Mouse (Mus musculus): ENCODE results near the gene Mrps5.
A peak's percentile ranks its signal among the peaks of the same experiment; 100 is the strongest.

Mrps5 gene

DNA sequence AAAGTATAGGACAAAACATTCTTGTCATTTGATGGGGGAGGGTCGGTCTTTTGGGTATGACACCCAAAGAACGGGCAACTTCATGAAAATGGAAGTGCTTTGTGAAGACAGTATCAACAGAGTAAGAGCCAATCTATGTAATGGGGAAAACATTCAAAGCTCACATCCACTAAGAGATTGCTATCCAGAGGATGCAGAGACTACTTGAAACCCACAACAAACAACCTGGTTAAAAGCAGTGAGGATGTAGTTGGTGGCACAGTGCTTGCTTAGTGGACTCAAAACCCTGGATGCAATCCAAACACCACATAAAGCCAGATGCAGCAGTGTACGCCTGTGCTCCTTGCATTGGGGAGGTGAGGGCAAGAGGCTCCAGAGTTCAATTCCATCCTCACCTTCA lies 32.3 kb downstream of the Mrps5 start:
- DNase-seq (ENCODE audit: low read depth, low spot score) = no peak

DNA sequence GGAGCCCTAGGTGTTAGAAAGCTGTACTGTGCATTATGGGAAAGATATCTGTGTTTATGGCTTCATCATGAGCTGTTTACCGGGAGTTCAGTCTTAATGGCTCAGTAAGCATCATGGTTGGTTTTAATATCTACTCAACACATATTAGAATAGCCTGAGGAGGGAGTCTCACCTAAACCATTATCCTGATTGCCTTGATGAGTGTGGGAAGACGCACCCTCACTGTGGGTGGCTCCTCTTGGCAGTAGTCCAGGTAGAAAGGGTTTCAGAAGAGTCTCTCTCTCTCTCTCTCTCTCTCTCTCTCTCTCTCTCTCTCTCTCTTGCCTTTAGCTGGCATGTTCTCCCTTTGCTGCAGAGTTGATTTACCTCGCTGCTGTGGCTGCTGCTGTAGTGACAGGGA lies 35.0 kb downstream of the Mrps5 start:
- DNase-seq (ENCODE audit: low read depth, low spot score) = no peak

- DNase-seq (ENCODE audit: low read depth, low spot score) = peak; percentile 46
These were observed 37.8 kb downstream of the Mrps5 start for GRCm38 (mm10) chr2:127624786-127625185.

DNA sequence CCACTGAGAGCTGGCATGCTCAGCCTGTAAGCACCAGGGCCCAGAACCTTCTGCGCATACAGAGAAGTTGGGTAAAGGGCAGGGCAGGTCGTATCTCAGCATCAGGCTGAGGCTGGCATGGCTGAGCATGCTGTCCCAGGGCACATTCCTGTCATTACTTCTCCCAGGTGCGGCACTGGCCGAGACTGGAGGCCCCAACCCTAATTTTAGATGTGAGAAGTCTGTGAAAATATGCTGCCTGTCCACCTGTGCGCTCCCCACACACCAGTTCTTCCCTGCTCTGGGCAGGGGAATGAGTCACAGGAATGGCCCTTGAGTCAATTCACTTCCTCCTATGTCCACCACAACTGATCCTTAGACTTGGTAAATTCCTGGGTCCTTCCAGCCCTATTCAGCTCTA lies 38.6 kb downstream of the Mrps5 start:
- DNase-seq (ENCODE audit: low read depth, low spot score) = no peak

GRCm38 (mm10) chr2:127627354-127627753 lies 40.3 kb downstream of the Mrps5 start:
- DNase-seq (ENCODE audit: low read depth, low spot score) = no peak

GRCm38 (mm10) chr2:127627990-127628570 lies 41.1 kb downstream of the Mrps5 start:
- DNase-seq (ENCODE audit: low read depth, low spot score) = peak; percentile 32

- DNase-seq (ENCODE audit: low read depth, low spot score) = no peak
These were observed 45.6 kb downstream of the Mrps5 start for GRCm38 (mm10) chr2:127632601-127633000.

- no peak for DNase-seq (ENCODE audit: low read depth, low spot score)
These were observed 48.6 kb downstream of the Mrps5 start for GRCm38 (mm10) chr2:127635581-127635980.

GRCm38 (mm10) chr2:127638973-127639372 lies 52.0 kb downstream of the Mrps5 start:
- no peak for DNase-seq (ENCODE audit: low read depth, low spot score)

DNA sequence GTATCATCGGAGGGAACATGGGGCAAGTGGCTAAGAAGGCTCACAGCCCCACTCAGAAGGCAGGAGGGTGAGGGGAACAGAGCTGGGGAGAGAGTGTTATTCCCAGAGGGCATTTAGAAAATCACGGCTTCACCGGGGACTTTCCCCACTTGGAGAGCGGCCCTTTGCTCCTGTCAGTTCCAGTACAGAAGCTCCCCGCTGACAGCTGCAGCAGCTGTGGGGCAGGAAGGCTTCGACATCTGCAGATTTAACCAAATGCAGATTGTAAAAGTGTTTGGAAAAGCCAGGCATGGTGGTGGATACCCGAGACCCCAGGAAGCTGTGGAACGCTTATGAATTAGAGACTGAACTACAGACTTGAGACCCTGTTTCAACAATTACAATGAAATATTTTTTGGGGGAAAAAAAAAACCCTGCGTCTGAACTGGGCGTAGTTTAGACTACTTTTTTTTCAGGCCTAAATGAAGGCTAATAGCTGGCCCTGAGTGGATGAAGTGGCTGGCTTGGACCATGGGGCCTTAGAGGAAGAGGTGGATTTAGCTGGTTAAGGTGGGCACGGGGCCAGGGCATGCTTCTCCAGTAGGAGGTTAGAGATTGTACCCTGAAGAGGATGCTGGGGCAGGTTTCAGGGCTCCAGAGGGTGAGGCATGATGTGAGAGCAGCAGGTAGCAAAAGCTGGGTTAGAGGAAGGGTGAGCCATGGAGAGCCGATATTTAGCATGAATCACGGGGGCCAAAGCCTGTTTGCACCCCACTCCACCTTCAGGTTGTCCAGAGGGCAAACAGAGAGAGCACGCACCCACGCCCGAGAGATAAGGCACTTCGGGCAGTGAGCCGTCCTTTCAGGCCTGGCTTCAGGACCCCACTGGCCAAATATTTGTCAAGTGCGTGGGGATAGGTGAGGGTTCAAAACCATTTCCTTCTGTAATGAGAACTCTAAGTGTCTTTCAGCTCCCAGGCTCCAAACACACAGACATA lies 57.0 kb downstream of the Mrps5 start:
- no peak for DNase-seq (ENCODE audit: low read depth, low spot score)

DNA sequence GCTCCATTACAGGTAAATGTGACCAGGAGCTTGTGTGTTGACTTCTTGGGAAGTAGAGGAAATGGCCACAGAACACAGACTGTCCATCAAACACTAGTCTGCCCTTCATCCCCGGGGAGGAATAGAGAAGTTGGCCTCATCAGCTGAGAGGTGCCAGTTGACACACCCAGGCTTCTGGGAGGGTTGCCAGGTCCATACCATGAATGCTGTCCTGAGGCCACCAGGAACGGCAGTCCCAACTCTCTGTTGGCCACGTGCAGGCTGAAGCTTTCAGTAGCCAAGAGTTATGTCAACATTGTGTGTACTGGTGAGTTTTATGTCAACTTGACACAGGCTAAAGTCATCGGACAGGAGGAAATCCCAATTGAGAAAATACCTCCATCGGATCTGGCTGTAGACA lies 59.9 kb downstream of the Mrps5 start:
- DNase-seq (ENCODE audit: low read depth, low spot score) = no peak

- DNase-seq (ENCODE audit: low read depth, low spot score) = no peak
These were observed 61.1 kb downstream of the Mrps5 start for GRCm38 (mm10) chr2:127648145-127648544.

DNA sequence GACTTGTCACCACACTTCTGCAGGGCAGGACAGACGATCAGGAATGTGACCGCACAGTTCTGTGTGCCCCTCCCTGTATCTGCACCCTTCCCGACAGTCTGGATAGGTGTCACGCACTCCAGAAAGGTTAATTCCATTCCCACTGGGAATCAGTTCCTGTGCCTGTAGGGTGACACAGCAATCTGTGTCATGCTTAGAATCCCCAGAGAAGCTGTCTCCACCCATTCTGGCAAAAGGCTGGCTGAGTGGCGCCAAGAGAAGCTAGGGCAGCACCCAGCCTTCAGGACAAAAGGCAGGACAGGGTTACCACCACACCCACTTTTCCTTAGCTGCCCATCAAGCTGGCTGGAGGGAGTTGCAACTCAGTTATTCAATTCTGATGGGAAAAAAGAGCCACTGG lies 62.9 kb downstream of the Mrps5 start:
- no peak for DNase-seq (ENCODE audit: low read depth, low spot score)

- no peak for DNase-seq (ENCODE audit: low read depth, low spot score)
These were observed 64.6 kb downstream of the Mrps5 start for GRCm38 (mm10) chr2:127651601-127652000.

DNA sequence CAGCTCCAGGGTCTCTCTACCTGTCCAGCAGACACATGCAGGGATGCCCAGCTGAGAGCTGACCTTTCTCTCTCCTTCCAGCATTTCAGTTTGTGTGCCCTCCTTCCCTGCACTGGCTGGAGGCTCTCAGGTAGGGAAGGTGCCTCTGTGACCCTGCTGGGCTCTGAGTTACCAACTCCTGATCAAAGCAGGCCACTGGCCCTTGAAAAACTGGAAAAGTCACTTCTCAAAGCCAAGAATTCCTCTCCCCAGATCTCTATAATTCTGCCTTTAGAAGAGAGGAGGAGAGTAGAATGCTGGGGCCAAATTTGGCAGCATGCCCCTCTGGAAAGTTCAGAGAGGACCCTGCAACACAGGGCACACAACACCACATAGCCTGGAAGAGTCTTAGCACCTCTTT lies 65.3 kb downstream of the Mrps5 start:
- DNase-seq (ENCODE audit: low read depth, low spot score) = no peak

GRCm38 (mm10) chr2:127652805-127653204 lies 65.8 kb downstream of the Mrps5 start:
- no peak for DNase-seq (ENCODE audit: low read depth, low spot score)

DNA sequence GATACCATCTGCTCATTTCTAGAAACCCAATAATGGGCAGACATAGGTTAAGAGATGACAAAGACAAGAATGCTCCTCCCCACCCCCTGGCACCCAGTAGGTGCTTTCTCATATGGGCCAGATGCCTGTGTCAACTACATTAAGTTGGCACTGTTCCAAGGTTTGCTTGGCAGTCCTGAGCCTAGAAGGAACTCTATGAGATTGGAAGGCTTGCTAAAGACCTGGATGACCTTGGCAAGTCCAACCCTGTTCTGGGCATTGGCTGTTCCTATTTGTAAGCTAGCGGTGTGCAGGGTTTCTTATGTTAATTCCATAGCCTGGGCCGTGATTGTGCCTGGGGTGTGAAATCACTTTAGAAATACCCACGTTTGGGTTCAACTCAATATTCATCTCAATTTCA lies 67.8 kb downstream of the Mrps5 start:
- no peak for DNase-seq (ENCODE audit: low read depth, low spot score)

GRCm38 (mm10) chr2:127655419-127655818 lies 68.4 kb downstream of the Mrps5 start:
- no peak for DNase-seq (ENCODE audit: low read depth, low spot score)

DNA sequence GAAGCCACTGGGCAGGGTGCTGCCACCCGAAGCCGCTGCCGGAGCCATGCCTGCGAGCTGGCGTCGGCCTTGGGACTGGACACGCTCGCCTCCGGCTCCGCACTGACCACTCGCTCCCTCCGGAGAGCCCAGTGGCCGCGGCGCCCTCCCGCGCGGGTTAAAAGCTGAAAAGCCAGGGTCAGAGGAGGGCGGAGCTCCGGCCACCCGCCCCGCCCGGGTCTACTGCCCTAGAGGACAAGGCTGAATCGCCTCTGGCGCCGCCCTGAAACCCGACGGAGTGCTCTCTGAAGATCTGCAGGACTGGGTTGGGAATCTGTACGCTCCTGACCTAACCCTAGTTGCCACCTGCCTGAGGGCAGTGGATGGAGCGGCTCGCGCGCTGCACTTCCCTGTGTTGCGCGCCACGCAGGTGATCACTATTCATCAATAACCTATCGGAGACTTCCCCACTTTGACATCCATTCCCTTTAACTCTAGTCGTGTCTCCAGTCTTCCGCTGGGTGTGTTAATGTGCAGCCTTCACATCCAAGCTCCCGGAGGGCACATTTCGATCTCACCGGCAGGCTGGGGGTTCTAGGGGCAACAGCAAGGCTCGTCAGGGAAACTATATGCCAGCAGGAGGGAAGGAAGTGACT lies 69.2 kb downstream of the Mrps5 start, which contains the start of gene Mal:
Mal (minus strand) TSS at position 610 of the 635 bp plus-strand sequence.
- DNase-seq (ENCODE audit: low read depth, low spot score) = no peak

Data from brain, embryonic 18.5 days (tissue).